Mouse (Mus musculus) liver, embryonic 14.5 days (tissue): ENCODE results near the gene Parva.

Experiments used
- CTCF ChIP-seq: IDR thresholded peaks from 2 replicates; pipeline ENCODE4 v1.5.1; 2016; ENCODE audit warnings: antibody characterized with exemption, low read depth, control low read depth
- EP300 ChIP-seq: IDR thresholded peaks from 2 replicates; pipeline ENCODE4 v1.6.1; 2016; ENCODE audit warnings: antibody characterized with exemption, low read depth

DNA sequence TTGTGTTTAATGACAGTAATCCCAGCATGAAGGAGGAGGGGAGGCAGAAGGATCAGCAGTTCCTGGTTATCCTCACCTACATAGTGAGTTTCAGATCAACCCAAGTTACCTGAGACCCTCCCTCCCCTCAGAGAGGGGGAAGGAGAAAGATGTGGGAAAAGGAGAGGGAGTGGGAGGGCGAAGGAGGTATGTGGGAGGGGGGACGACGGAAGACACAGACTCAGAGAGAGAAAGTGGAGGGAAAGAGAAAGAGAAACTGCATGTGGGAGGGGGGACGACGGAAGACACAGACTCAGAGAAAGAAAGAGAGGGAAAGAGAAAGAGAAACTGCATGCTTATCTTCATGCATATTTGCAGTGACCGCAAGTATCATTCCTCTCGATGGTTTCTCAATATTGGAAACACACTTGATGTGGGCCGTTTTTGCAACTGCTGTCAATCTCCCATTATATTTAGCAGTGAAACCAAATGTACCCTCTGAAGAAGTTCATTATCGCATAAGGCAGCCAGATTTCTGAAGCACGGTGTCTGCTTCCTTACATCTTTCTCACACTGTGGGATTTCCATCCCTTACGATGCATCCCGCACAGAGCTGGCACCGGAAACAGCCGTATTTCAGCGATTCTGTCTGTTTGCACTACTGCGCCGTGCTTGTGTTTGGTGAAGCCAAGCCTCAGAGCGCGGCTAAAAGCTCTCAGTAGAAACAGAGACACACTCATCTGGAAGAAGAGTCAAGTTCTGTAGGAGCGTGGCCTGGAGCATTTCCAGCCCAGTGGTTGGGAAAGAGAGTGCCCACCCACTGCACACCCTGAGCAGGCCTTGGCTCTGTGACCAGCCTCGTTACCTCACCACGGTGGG is 193.2 kb downstream of the Parva start:
- TF ChIP-seq CTCF (no peak), EP300 (no peak)
